20 mouse cellular contexts compared by ENCODE assay signal in the genomic region with DNA sequence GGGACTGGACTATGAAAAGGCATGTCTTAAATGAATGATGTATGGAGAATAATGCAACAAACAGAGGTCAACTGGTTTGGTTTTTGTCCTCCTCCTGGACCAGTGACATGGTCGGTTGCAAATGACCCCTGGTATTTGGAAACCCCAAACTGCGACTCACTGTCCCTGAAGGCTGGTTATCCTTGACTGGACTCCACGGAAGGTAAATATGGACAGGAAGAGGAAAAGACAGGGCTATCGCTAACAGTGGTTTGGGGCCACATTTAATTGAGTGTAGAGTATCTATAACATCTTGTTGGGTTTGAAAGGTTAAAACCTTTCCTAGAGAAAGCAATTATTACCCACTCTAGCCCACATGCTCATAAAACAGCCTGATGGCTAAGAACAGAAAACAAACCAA.
"Had no signal": no experiment of that assay in that cellular context is flagged by ENCODE, and none has a peak within 500 bp of the region (broad histone marks: within the 10 kb centered on the region; RNA-seq: fewer than 3 reads in every experiment).

No protein-coding gene starts in this region.

- H3K4me1 ChIP-seq: lung, embryonic 15.5 days; midbrain, embryonic 10.5 days; midbrain, embryonic 12.5 days; neural tube, embryonic 13.5 days; neural tube, embryonic 15.5 days had no signal

- H3K27me3 ChIP-seq: lung, embryonic 15.5 days; midbrain, embryonic 12.5 days; neural tube, embryonic 13.5 days; neural tube, embryonic 15.5 days had no signal

- H3K9ac ChIP-seq: liver, postnatal 0 days; lung, embryonic 15.5 days; midbrain, embryonic 12.5 days; neural tube, embryonic 13.5 days; neural tube, embryonic 15.5 days had no signal

- DNase-seq: liver, postnatal 0 days; lung, adult 2 months; lung, postnatal 4 days; midbrain, embryonic 14.5 days; retina, postnatal 1 day; right cerebral cortex, adult 18-20 months; right cerebral cortex, postnatal 25 days; right cerebral cortex, postnatal 4 days; spleen, adult 18-20 months; thymus, adult 18-20 months; thymus, postnatal 14 days; thymus, postnatal 36 days had no signal

- ATAC-seq: liver, postnatal 0 days; lung, postnatal 0 days; midbrain, embryonic 16.5 days had no signal

- H3K4me3 ChIP-seq: lung, embryonic 15.5 days; midbrain, embryonic 10.5 days; midbrain, embryonic 12.5 days; myocyte; neural tube, embryonic 13.5 days; neural tube, embryonic 15.5 days had no signal

- H3K4me2 ChIP-seq: lung, embryonic 15.5 days; midbrain, embryonic 12.5 days; neural tube, embryonic 13.5 days; neural tube, embryonic 15.5 days had no signal

- H3K9me3 ChIP-seq: lung, embryonic 15.5 days; midbrain, embryonic 10.5 days; midbrain, embryonic 12.5 days; neural tube, embryonic 13.5 days; neural tube, embryonic 15.5 days had no signal

- H3K27ac ChIP-seq: lung, embryonic 15.5 days; midbrain, embryonic 10.5 days; midbrain, embryonic 12.5 days; neural tube, embryonic 13.5 days; neural tube, embryonic 15.5 days had no signal

- H3K36me3 ChIP-seq: lung, embryonic 15.5 days; midbrain, embryonic 10.5 days; midbrain, embryonic 12.5 days; neural tube, embryonic 13.5 days; neural tube, embryonic 15.5 days had no signal
